Mouse (Mus musculus): Measurements from ENCODE around the gene Gm17428. TPM values are rescaled to one million over a fixed set of nuclear protein-coding genes. Genes with fewer than 3 reads are reported as not detected.

Gene Gm17428
- not detected for total RNA-seq (2021)

DNA sequence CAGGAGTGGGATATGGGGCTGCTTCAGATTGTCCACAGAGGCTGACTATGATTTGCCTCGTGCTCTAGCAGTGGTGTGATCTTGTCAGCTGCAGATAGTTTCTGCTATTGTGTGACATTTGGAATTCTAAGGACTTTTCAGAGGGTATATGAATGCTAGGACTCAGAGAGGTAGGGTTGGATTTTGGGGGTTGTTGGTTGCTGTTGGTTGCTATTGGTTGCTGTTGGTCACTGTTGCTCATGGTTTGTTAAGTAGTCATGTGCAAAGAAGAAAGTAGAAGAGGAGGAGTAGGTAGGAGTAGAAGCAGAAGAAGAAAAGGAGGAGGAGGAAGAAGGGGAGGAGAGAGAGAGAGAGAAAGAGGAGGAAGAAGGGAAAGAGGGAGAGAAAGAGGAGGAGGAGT lies at the start of gene Gm17428:
Gene Gm17428 (plus strand): TSS at position 301 of the 400 bp plus-strand sequence.
- no peak for DNase-seq (ENCODE audit: extremely low spot score in 1 of 2, low spot score in 2 of 2)
- intact Hi-C loops (cut with DNase I) = no loop called here

DNA sequence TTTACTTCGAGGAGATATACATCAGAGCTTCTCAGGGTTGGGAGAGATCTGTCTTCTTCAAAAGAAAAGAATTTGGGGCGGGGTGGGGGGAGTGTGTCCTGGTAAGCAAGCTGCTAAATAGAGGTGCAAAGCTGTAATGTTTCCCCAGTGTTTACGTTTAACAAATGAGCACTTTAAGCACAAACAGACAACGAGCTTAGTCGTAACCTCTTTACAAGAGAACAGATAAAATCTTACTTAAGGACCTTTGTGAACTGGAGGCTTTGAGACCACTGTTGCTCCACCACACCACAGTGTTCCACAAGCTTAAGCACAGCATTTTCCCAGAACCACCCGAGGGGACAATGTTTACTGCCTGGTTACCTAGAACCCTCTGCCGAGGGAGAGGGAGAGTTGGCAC lies 49.4 kb upstream of the Gm17428 start:
- no peak for DNase-seq (ENCODE audit: extremely low spot score in 1 of 2, low spot score in 2 of 2)

DNA sequence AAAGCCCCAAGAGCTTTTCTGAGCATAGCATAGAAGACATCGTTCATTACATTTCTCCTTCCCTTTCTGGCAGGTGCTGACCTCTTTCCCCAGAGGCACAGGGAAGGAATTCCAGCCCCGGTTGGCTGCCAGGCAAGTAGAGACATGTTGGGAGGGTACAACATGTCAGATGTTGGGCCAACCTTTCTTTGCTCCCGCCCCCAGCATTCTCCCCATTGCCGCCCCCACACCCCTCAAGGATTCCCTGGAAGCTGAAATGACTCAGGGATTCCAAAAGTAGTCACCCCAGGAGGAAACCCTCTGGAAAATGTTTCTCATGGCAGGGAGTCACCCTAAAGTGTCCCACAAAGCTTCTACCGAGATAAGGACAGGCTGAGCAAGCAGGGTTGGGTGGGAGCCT lies 46.9 kb upstream of the Gm17428 start:
- DNase-seq (ENCODE audit: extremely low spot score in 1 of 2, low spot score in 2 of 2) = no peak
- intact Hi-C loops (cut with DNase I) = no loop called here

More for the DNA sequence above, 49.4 kb upstream of the Gm17428 start:
- intact Hi-C loops (cut with DNase I) = no loop called here

DNA sequence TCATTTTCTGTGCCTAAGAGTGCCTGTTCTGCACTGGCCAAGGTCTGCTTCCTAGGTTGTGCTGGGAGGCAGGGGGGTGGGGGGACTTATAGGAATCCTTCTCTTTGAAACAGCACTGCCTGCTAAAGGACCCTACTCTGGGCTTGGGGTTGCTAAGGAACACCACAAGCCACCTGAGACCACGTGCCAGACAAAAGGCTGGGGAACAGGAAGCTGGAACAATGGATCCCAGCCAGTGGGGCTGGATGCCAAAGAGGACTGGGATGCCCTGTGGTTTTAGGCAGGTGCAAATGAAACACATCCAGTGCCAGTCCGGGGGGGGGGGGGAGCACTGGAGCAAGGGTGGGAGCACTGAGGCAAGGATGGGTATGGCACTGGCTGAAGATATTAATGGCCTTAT lies 46.3 kb upstream of the Gm17428 start:
- peak in 1 of 2 experiments; percentile 62 for DNase-seq (ENCODE audit: extremely low spot score in 1 of 2, low spot score in 2 of 2)
- intact Hi-C loops (cut with DNase I) = no loop called here

DNA sequence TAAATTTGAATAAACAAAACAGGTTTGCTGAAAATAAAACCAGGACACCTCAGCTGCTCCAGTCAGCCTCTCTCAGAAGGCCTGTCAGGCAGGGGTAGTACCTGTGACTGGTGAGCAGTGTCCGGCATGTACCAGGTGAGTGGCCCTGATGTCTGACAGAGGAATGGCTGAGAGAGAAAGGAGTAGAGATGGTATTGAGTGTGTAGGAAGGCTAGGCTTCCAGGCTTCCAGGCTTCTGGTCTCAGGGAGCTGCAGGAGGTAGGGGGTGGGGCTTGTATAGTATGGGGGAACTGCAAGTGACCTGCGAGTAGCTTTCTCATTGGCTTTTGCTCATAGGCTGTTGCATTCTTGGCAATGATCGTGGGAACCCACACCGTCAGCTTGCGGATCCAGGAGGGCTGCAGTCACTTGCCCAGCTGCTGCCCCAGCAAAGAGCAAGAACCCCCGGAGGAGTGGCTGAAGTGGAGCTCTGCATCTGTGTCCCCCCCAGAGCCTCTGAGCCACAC lies 44.0 kb upstream of the Gm17428 start, which contains the start of gene Il25:
Gene Il25 (plus strand): TSS at position 51 of the 506 bp plus-strand sequence.
- DNase-seq (ENCODE audit: extremely low spot score in 1 of 2, low spot score in 2 of 2) = no peak
- intact Hi-C loops (cut with DNase I) = no loop called here

DNA sequence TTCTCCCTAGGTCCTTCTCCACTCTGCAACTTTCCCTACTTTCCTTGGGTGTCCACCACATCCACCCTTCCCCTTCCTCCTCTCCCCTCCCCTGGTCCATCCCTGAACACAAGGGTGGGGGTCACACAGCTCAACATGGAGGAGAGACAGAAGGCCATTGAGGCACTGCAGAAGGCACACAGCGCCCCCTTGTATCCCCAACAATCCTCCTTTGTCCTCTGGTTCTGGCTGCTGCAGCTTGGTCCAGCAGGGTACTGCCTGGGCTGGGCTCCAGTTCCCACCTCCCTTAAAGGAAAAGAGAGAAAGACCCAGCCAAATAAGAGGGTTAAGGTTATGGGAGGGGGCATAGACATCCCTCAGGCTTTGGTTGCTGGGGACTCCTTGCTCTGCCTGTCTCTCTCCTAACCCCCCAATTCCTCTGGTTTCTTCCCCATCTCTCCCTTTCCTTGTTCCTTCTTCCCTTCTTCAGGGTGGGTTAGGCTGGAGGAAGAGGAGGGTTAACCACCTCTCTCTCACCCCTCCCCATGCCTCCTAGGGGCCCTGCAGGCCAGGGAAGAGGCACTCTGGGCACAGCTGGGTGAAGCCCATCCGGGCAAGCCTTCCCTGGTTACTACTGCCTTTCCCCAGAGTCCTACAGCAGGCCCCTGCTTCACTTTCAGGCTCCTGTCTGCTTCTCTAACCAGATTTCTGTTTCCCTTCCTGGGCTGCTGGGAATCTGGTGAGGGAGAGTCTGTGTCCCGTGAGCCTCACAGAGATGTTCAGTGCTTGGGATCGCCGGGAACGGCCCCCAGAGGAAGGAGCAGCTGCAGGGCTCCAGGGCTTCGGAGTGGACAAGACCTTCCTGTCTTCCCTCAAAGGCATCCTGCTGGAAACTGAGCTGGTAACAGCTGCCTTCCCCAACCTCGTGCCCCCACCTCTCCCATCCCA lies 40.6 kb upstream of the Gm17428 start, which contains the start of gene Cmtm5:
Gene Cmtm5 (plus strand): TSS at position 358 of the 927 bp plus-strand sequence.
- DNase-seq (ENCODE audit: extremely low spot score in 1 of 2, low spot score in 2 of 2) = peak; percentile 66 to 77
- intact Hi-C loops (cut with DNase I) = loop anchor here (2.0 kb wide), 1 partner anchor 35 kb away; no protein-coding TSS in a partner anchor

DNA sequence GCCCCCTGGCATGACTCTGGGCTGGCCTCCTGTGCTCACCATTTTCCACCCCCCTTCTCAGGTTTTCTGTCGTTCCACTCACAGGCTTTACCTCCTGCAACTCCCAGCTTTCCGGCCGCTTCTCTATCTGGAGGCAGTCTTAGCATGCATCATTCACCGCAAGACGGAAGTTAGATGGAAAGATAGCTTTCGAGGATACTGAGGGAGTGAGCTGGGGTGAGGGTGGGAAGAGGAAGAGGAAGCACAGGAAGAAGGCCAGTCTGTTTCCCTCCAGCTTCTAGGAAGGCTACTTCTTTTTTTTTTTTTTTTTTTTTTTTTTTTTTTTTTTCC lies 39.9 kb upstream of the Gm17428 start:
- DNase-seq (ENCODE audit: extremely low spot score in 1 of 2, low spot score in 2 of 2) = no peak
- intact Hi-C loops (cut with DNase I) = loop anchor here (2.0 kb wide), 1 partner anchor 36 kb away; no protein-coding TSS in a partner anchor

DNA sequence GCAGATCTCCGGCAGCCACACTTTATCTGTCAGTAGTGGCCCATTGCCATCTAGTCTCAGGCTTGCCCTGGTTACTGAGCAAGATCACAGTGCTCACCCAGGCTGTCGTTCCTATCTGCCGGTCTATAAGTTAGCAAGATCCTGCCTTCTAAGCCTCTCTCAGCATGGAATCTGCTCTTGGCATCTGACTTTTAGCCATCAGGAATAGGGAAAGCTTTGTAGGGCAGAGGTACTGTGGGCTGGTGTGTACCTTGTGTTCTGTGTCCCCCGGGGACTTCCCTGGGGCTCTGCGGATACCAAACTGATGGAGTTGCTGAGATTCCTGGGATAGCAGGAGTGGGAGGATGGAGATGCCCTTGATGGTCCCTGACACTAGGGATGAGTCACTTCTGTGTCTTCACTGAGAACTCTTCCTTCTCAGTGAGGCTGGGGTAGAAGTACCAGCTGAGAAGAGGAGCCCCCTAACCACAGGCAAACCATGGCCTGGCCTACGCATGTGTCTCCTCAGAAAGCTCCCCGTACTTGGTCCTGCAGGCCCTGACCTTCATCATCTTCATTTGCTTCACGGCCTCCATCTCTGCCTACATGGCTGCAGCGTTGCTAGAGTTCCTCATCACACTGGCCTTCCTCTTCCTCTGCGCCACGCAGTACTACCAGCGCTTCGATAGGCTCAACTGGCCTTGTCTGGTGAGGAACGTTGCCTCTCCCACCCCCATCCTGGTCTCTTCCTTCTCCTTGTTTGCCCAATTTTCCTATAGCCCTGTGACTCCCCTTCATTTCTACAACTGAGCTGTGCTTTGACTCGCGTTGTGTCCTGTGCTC lies 39.2 kb upstream of the Gm17428 start:
- DNase-seq (ENCODE audit: extremely low spot score in 1 of 2, low spot score in 2 of 2) = no peak
- intact Hi-C loops (cut with DNase I) = loop anchor here (2.0 kb wide), 1 partner anchor 37 kb away; no protein-coding TSS in a partner anchor

DNA sequence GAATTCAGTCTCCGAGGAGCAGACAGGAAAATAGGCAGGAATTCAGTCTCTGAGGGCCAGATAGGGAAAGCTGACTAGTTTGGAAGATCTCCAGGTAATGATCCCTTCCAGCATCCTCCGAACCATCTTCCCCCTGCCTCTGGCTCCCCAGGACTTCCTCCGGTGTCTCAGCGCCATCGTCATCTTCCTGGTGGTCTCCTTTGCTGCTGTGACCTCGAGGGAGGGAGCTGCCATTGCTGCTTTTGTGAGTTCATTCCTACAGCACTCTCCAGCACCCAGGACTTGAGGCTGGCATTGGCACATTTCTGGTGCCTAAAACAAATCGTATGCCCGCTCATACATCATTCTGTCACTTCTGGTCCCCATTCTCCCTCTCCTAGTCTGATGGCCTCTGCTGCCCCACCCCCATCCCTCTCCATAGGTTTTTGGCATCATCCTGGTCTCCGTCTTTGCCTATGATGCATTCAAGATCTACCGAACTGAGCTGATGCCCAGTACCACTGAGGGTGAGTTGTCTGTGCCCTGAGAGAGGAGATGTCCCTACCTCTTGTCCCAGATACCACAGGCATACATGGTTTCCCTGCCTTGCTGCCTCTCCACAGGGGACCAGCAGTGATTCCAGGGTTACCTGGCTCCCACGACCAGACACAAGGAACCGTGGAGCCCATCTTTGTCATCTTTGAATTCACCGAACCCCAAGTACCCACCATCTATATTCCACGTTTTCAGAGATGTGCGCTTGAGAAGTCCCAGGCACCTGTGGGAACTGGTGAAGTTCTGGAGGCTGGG lies 38.1 kb upstream of the Gm17428 start:
- DNase-seq (ENCODE audit: extremely low spot score in 1 of 2, low spot score in 2 of 2) = no peak
- intact Hi-C loops (cut with DNase I) = no loop called here

DNA sequence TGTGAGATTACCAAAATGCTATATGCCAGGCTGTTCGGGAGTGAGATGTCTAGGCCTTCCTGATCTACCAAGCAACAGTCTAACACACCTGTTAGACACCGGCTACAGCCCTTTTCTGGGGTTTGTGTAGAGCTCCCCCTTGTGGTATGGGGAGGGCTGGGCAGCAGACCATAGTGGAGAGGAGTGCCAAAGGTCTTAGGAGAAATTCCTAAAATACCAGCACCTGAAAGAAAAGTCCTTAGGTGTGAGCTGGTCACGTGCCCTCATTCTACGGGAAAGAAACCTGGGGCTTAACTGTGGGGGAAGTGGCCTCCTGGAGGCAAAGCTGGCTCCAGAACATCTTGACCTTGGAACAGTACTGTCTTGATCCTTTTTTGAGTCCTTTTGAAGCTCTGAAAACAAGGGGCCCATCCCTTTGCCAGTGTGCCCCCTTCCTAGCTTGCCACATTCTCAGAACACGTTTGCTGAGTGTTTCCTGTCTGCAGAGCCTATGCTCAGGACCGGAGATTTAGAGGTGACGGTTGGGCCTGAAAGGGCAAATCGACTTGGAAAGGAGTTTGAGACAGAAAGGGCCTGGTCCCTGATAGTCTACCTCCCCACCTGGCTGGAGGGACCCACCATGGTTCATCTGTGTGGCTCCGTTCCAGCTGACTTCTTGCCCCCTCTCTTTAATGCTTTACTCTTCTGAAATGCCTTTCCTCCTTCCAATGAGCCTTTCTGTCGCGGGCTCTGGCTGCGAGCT lies 37.1 kb upstream of the Gm17428 start:
- peak; percentile 25 to 56 for DNase-seq (ENCODE audit: extremely low spot score in 1 of 2, low spot score in 2 of 2)
- intact Hi-C loops (cut with DNase I) = no loop called here

DNA sequence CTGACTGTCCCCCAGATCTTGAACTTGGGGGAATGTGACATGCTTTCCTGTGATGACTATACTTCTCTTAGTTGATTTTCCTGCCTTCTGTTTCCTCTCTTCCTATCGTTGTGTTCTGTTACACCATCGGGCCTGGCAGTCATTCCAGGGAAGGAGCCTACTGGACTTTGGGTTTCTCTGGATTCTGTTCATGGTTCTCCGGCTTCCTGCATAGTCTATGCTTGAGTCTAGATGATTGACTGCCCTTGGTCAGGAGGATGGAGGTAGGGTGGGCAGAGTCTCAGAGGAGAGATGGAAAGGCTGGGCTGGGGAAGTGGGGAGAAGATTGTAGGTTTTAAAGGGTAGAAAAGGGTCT lies 36.6 kb upstream of the Gm17428 start:
- no peak for DNase-seq (ENCODE audit: extremely low spot score in 1 of 2, low spot score in 2 of 2)
- intact Hi-C loops (cut with DNase I) = no loop called here

DNA sequence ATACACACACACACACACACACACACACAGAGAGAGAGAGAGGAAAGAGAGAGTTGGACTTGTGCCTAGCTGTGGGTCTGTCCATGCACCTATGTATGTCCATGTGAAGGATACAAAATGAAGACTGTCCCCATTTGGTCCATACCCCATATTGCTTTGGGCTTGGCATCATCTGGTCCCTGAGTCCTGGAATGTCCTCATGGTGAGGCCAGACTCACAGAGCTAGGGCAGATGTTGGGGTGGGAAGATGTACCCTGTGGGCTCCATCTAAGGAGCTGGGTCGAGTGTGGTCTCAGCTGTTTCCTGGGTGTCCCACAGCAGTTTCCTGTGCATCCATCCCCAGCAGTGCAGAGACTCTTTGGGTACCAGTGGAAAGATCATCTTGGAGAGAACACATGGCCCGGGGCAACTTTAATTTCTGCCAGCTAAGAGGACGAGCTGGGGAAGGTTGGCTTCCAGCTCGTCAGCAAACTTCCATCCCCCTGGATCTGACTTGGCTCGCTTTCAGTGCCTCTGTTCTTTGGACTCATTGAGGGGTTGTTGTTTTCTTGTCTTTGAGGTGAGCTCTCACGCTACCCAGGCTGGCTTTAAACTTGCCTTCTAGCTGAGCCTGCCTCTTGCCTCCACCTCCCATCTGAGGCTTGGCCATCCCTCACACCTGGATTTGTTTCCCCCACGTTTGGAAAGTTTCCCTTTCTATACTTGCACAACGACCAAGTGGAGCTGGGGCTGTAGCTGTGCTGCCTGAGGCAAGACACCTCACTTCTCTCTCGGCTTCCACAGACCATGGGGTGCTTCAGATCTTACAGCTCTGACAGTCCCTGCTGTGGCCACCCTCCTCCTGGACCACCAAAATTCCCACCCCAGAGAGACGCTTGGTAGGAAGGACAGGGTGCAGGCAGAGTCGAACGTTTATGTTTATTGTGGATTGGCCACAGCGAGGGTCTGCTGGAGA lies 35.4 kb upstream of the Gm17428 start:
- intact Hi-C loops (cut with DNase I) = no loop called here
- DNase-seq (ENCODE audit: extremely low spot score in 1 of 2, low spot score in 2 of 2) = no peak

DNA sequence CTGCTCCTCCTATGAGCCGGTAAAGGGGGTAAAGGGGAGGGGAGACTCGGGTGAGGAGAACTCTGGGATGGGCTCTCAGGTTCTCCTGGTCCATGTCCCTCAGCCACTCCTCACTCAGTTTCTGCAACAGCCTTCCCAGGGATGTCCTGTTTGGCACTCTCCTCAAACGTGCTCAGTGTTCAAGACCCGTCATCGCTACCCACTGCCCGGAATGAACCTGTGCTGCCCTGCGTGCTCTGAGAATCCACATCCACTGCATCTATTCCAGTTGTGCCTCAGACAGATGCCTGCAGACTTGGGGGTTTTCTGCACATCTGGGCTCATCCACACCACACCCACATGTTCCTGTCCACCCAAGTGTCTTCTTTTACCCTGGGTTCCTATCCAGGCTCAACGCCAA lies 34.3 kb upstream of the Gm17428 start:
- no peak for DNase-seq (ENCODE audit: extremely low spot score in 1 of 2, low spot score in 2 of 2)

DNA sequence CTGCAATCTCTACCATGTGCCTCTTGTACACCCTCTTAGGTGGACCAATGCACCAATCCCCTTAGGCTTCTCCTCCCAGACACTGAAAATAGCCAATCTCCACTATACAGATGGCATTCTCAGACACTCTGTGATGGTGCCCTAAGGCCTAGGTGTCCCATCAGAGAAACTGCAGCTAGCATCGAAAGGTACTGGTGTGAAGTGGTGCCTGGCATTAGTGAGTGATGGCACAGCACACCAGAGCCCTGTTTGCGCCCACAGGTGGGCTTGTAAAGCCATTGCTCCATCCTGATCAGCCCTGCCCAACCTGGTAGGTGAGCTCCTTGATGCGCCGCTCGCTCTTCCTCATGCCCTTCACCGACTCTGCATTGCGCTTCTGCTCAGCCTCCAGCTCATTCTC lies 32.8 kb upstream of the Gm17428 start:
- intact Hi-C loops (cut with DNase I) = no loop called here
- no peak for DNase-seq (ENCODE audit: extremely low spot score in 1 of 2, low spot score in 2 of 2)

More for the DNA sequence above, 34.3 kb upstream of the Gm17428 start:
- intact Hi-C loops (cut with DNase I) = no loop called here

DNA sequence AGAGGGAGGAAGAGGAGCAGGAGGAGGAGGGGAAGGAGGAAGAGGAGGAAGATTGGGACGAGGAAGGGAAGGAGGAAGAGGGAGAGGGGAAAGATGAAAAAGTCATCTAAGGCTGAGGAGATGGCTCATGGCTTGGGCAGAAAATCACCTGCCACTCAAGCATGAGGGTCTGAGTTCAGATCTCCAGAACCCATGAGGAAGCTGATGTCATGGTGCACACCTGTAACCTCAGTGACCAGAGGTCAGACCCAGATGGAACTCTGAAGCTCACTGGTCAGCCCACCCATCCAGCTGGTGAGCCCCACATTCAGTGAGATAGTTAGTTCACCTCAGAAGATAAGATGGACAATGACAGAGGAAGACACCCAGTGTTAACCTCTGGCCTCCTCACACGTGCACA lies 31.8 kb upstream of the Gm17428 start:
- intact Hi-C loops (cut with DNase I) = no loop called here
- DNase-seq (ENCODE audit: extremely low spot score in 1 of 2, low spot score in 2 of 2) = no peak

DNA sequence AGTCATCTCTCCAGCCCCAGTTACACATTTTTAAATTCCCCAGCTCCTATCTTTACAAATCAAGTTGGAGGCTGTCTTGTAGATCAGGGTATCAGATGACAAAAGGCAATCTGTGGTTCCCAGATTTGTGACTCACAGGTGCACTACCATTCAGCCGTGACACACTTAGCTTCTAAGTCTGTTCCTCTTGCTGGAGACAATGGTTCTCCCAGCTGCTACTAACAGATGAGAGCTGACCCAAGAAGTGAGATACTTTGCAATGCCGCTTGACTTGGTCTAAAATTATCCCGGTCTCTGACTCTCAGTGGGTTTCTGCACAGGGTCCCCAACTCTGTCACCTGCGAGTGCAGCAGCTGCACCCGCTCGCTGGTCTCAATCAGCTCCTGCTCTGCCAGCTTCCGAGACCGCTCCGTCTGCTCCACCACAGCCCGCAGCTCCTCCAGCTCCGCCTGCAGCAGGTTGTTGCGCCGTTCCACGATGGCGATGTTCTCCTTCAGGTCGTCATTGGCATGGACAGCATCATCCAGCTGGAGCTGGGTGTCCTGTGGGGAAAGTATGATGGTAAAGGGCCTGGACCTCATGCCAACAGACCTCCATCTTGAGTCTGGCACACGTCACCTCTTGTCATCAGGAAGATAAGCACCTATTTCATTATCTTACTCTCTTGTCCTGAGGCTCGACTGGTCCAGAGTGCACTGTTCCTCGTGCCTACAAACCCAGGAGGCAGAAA lies 30.6 kb upstream of the Gm17428 start:
- DNase-seq (ENCODE audit: extremely low spot score in 1 of 2, low spot score in 2 of 2) = no peak
- intact Hi-C loops (cut with DNase I) = no loop called here
